Mouse (Mus musculus) testis, adult 2 months (tissue): ENCODE measurements at regions not wholly inside any gene's neighbourhood (a gene's known extent, or its start where the extent isn't known, plus 50 kb on each side); places are given as distances from the start of the nearest gene placed in this dataset.

Experiments used
- CTCF ChIP-seq: fragments of 200-500 bp; IDR thresholded peaks from 2 replicates; pipeline ENCODE4 v1.5.1; 2012; ENCODE audit warnings: low read depth, mild to moderate bottlenecking, inconsistent platforms, low read length, moderate library complexity; ENCODE audit not compliant: control insufficient read depth, insufficient read depth, insufficient replicate concordance
- POLR2A ChIP-seq: fragments of 200-500 bp; IDR thresholded peaks from 2 replicates; pipeline ENCODE4 v1.6.1; 2012; ENCODE audit warnings: low read depth, mild to moderate bottlenecking, inconsistent platforms, low read length, moderate library complexity; ENCODE audit not compliant: control insufficient read depth

GRCm38 (mm10) chr11:64752816-64753215 lies 226.0 kb upstream of the Elac2 start:
- TF ChIP-seq CTCF (no peak), POLR2A (no peak)
